Mouse (Mus musculus) testis, adult 2 months (tissue): ENCODE data around the gene Morc3.

ENCODE experiments used
- CTCF ChIP-seq: fragments of 200-500 bp; IDR thresholded peaks from 2 replicates; pipeline ENCODE4 v1.5.1; 2012; ENCODE audit warnings: low read depth, mild to moderate bottlenecking, inconsistent platforms, low read length, moderate library complexity; ENCODE audit not compliant: control insufficient read depth, insufficient read depth, insufficient replicate concordance
- POLR2A ChIP-seq: fragments of 200-500 bp; IDR thresholded peaks from 2 replicates; pipeline ENCODE4 v1.6.1; 2012; ENCODE audit warnings: low read depth, mild to moderate bottlenecking, inconsistent platforms, low read length, moderate library complexity; ENCODE audit not compliant: control insufficient read depth

- no peak for TF ChIP-seq CTCF
- TF ChIP-seq POLR2A: no peak
These were observed 41.8 kb upstream of the Morc3 start for GRCm38 (mm10) chr16:93789971-93790755.
